8 mouse cellular contexts compared by ENCODE assay signal in genomic region chr9:96259753-96260520, GRCm38 (mm10).
A peak's percentile ranks its signal among the peaks of the same experiment; 100 is the strongest.
DNase-seq lines count a peak whose midpoint lies in the region; ATAC-seq lines count a peak whose summit lies in the region.

No protein-coding gene starts in this region.

- H3K27me3 ChIP-seq in heart, embryonic 16.5 days (ENCODE audit: control insufficient read depth, insufficient read depth, low read length), result no peaks in the 10 kb centered on the region
- H3K27me3 ChIP-seq in splenic B cell, adult 2 months (ENCODE audit: control insufficient read depth, insufficient read depth, low read length, poor library complexity, severe bottlenecking), result no peaks in the 10 kb centered on the region

- H3K4me3 ChIP-seq in heart, embryonic 16.5 days (ENCODE audit: low read length), result peak overlapping the region; percentile 56

- WGBS in heart, embryonic 16.5 days, result 8% methylated on average over 10 of the region's 10 CpGs

- H3K27ac ChIP-seq in heart, embryonic 16.5 days (ENCODE audit: low read length), result peak overlapping the region; percentile 48; the same call in 1 of the 2 replicates

- H3K9ac ChIP-seq in heart, embryonic 16.5 days (ENCODE audit: low read length), result peak overlapping the region; percentile 67

- no peaks in the 10 kb centered on the region for H3K9me3 ChIP-seq in heart, embryonic 16.5 days (replicated peaks; ENCODE audit: control insufficient read depth, low read length)

- H3K4me2 ChIP-seq in heart, embryonic 16.5 days (ENCODE audit: low read depth, low read length), result peak overlapping the region; percentile 81

- DNase-seq in ovary, adult 18-20 months (ENCODE audit: low spot score), result peak; percentile 3
- DNase-seq in ovary, postnatal 10 days (ENCODE audit: low spot score), result no peak
- peak; percentile 35 to 45 for DNase-seq in layer of hippocampus, adult 8-10 months (ENCODE audit: low spot score in 2 of 2)
- DNase-seq in mesoderm, embryonic 11.5 days (ENCODE audit: low read depth, low spot score), result peak; percentile 69
- DNase-seq in splenic B cell, adult 2 months (ENCODE audit: low read depth, low spot score), result peak; percentile 19
- DNase-seq in gastrocnemius, postnatal 4 days (ENCODE audit: low spot score in 2 of 2), result no peak

- ATAC-seq in common myeloid progenitor, adult 5-6 weeks (replicated peaks; ENCODE audit: low read depth, poor library complexity, severe bottlenecking), result peak; percentile 41
- no peak; the same call in 1 of the 2 replicates for ATAC-seq in heart, embryonic 16.5 days (replicated peaks; ENCODE audit: extremely low read depth, insufficient read depth, low FRiP score)

- peaks cover 8% of the 10 kb centered on the region; the same call in 1 of the 2 replicates for H3K4me1 ChIP-seq in heart, embryonic 16.5 days (ENCODE audit: control insufficient read depth, insufficient read depth, low read length)

- no peaks in the 10 kb centered on the region for H3K36me3 ChIP-seq in heart, embryonic 16.5 days (ENCODE audit: control insufficient read depth, insufficient read depth)
- H3K36me3 ChIP-seq in splenic B cell, adult 2 months (ENCODE audit: control insufficient read depth, insufficient read depth, low read length, poor library complexity, severe bottlenecking), result no peaks in the 10 kb centered on the region

Comparison
In these comparisons a context has a peak if more than half of its experiments do, and no peak if none do; other contexts are left out.
1. DNase-seq: peak in ovary, adult 18-20 months (single experiment), layer of hippocampus, adult 8-10 months (2 of 2), mesoderm, embryonic 11.5 days (single experiment) and splenic B cell, adult 2 months (single experiment); none in ovary, postnatal 10 days (single experiment) and gastrocnemius, postnatal 4 days (0 of 2).